Mouse (Mus musculus) heart, adult 2 months (tissue): ENCODE results near the gene Tbc1d22a. TPM values are rescaled to one million over a fixed set of nuclear protein-coding genes. Genes with fewer than 3 reads are reported as not detected.

ENCODE experiments used
- DNase-seq, 2 experiments: peaks; one replicate each; pipeline ENCODE4 v3.0.0; 2021
- H3K27ac ChIP-seq: fragments of 200-600 bp; 2 replicates; pipeline ENCODE4 v1.8.1; 2022
- H3K27me3 ChIP-seq: fragments of 200-500 bp; 2 replicates; pipeline ENCODE4 v1.6.1; 2012; ENCODE audit warnings: mild to moderate bottlenecking, low read length, inconsistent platforms, mixed read lengths; ENCODE audit not compliant: control insufficient read depth, insufficient read depth
- H3K36me3 ChIP-seq: fragments of 200-500 bp; 2 replicates; pipeline ENCODE4 v1.6.1; 2012; ENCODE audit warnings: low read length, inconsistent platforms; ENCODE audit not compliant: control insufficient read depth, insufficient read depth
- H3K4me1 ChIP-seq: fragments of 200-500 bp; 2 replicates; pipeline ENCODE4 v1.6.1; 2011; ENCODE audit warnings: low read length; ENCODE audit not compliant: control insufficient read depth, insufficient read depth
- H3K4me3 ChIP-seq: fragments of 200-600 bp; 2 replicates; pipeline ENCODE4 v1.8.1; 2022
- H3K79me2 ChIP-seq: fragments of 200-500 bp; replicated peaks from 2 replicates; pipeline ENCODE4 v1.6.1; 2012; ENCODE audit warnings: mild to moderate bottlenecking, inconsistent platforms, low read length, moderate library complexity, mixed read lengths; ENCODE audit not compliant: control insufficient read depth, insufficient read depth
- H3K9ac ChIP-seq: fragments of 200-500 bp; 2 replicates; pipeline ENCODE4 v1.6.1; 2012; ENCODE audit warnings: low read depth, mild to moderate bottlenecking, control low read depth, inconsistent platforms, low read length, mixed read lengths
- CTCF ChIP-seq: fragments of 200-600 bp; IDR thresholded peaks from 2 replicates; pipeline ENCODE4 v1.8.1; 2022; ENCODE audit warnings: antibody characterized with exemption, mild to moderate bottlenecking, moderate library complexity
- EP300 ChIP-seq: fragments of 200-500 bp; IDR thresholded peaks from 2 replicates; pipeline ENCODE4 v1.6.1; 2011; ENCODE audit warnings: low read depth, low read length, control low read depth; ENCODE audit not compliant: insufficient read depth
- POLR2A ChIP-seq: fragments of 200-500 bp; IDR thresholded peaks from 2 replicates; pipeline ENCODE4 v1.6.1; 2011; ENCODE audit warnings: mild to moderate bottlenecking, low read depth, low read length, control low read depth; ENCODE audit not compliant: insufficient read depth
- WGBS: fragments of 180-500 bp; shearing (Covaris S2); methylation state at CpG from one replicate; pipeline ENCODE4 v1.1.7; 2018; 5-methylcytosine and 5-hydroxymethylcytosine counted together
- intact Hi-C: fragments of 180-260 bp; cut with DNase I; formaldehyde crosslinking; loops from one replicate; pipeline ENCODE4 v1.15.1; 2025
- polyA plus RNA-seq: library from polyadenylated mRNA; depleted of rRNA; stranded (reverse); fragments of >200 nt; gene quantifications from 2 replicates; pipeline ENCODE4 v1.2.3, GENCODE M21; 2012
- total RNA-seq, 2 experiments: library from RNA; stranded (reverse); gene quantifications; 2 replicates each; pipeline ENCODE4 v1.2.3; 2021

The Tbc1d22a gene
- total and polyA plus RNA-seq, 3 experiments, result 21.8 to 25.6 (median 23.2) TPM

DNA sequence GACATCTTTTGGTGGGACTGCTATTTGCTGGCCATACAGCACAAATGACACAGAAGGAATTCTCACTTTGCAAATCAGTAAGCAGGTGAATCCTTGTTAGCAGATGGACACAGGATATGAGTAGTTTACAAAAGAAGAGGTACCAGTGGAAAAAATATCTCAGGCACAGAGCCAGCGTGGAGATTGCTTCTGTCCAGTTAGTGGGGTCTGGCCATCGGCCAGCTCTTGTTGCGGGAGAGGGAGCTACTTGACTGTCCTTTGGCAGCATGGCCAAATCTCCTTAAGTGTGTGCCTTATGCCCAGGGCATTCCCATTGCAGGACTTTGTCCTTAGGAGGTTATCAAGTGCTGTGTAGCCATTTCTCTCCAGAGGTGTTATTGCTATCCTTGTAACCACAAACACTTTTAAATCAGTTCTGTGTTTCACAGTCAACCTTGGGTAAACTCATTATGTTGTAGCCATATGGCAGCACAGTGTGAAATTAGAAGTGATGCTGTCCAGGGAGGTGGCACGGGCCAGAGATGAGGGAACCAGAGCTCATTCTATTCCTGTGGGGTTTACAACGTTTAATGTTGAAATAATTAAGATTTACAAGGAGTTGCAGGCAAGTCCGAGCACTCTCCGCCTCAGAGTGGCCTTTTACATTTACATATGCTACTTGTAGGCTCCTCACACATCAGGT lies 17.7 kb downstream of the Tbc1d22a start:
- DNase-seq, result no peak
- WGBS, result 40% methylated on average over 7 of the region's 7 CpGs
- Histone ChIP-seq H3K36me3 (no peaks in the 10 kb centered on the region), H3K9ac (no peak overlapping the region), H3K4me1 (peaks cover 12% of the 10 kb centered on the region), H3K4me3 (no peak overlapping the region), H3K79me2 (peaks cover under 1% of the 10 kb centered on the region; the same call in 1 of the 2 replicates), H3K27me3 (no peaks in the 10 kb centered on the region), H3K27ac (no peak overlapping the region)
- intact Hi-C loops, result no loop called here
- no peak for TF ChIP-seq POLR2A
- no peak for TF ChIP-seq EP300
- no peak for TF ChIP-seq CTCF

GRCm38 (mm10) chr15:86234001-86234400 lies 19.7 kb downstream of the Tbc1d22a start:
- TF ChIP-seq POLR2A (no peak), EP300 (no peak), CTCF (no peak)
- no peak overlapping the region for H3K27ac ChIP-seq

GRCm38 (mm10) chr15:86234517-86235441 lies 20.5 kb downstream of the Tbc1d22a start:
- TF ChIP-seq EP300 (0 out of 2 replicates have a peak, but pooled peaks have one; percentile 29), POLR2A (no peak), CTCF (no peak)
- H3K4me1 ChIP-seq, result peaks cover 5% of the 10 kb centered on the region; the same call in 1 of the 2 replicates
- H3K9ac ChIP-seq, result 0 out of 2 replicates have a peak overlapping the region, but pooled peaks have one; percentile 3
- intact Hi-C loops, result no loop called here
- no peaks in the 10 kb centered on the region for H3K27me3 ChIP-seq
- DNase-seq, result peak in 1 of 2 experiments; percentile 74
- no peaks in the 10 kb centered on the region for H3K79me2 ChIP-seq
- no peaks in the 10 kb centered on the region for H3K36me3 ChIP-seq
- H3K4me3 ChIP-seq, result no peak overlapping the region
- H3K27ac ChIP-seq, result peak overlapping the region; percentile 67
- WGBS, result 60% methylated on average over 22 of the region's 22 CpGs

More at GRCm38 (mm10) chr15:86234001-86234400, 19.7 kb downstream of the Tbc1d22a start:
- Histone ChIP-seq H3K4me3 (no peak overlapping the region), H3K36me3 (no peaks in the 10 kb centered on the region), H3K79me2 (no peaks in the 10 kb centered on the region), H3K9ac (no peak overlapping the region), H3K27me3 (no peaks in the 10 kb centered on the region), H3K4me1 (peaks cover 7% of the 10 kb centered on the region)
- intact Hi-C loops, result no loop called here
- no peak for DNase-seq
- WGBS, result 92% methylated on average over 5 of the region's 5 CpGs

- Histone ChIP-seq H3K9ac (no peak overlapping the region), H3K27ac (no peak overlapping the region), H3K36me3 (no peaks in the 10 kb centered on the region), H3K27me3 (no peaks in the 10 kb centered on the region), H3K79me2 (no peaks in the 10 kb centered on the region), H3K4me3 (no peak overlapping the region), H3K4me1 (peaks cover 5% of the 10 kb centered on the region; the same call in 1 of the 2 replicates)
- intact Hi-C loops, result no loop called here
- 0 out of 2 replicates have a peak, but pooled peaks have one; percentile 15 for TF ChIP-seq EP300
- TF ChIP-seq POLR2A, result no peak
- TF ChIP-seq CTCF, result peak; percentile 88
- WGBS, result 42% methylated on average over 4 of the region's 4 CpGs
- DNase-seq, result peak; percentile 50 to 69
Measured at GRCm38 (mm10) chr15:86236252-86236651, 22.0 kb downstream of the Tbc1d22a start.

DNA sequence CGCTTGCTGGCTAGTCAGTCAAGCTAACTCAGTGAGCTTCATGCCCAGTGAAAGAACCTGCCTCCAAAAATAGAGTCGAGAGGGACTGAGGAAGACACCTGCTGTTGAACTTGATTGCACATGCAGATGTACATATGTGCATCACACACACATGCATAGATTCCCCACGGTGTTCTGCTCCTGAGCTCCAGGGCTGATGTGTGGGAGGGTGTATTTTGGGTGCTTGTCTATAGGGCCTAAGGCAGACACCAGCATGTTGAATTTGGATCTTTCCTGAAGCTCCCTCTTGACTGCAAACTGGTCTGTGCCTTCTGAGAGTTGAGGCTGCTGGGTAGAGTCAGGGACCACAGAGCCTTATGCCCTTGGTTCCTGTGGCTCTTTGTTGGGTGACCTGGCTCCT lies 23.8 kb downstream of the Tbc1d22a start:
- peaks cover 3% of the 10 kb centered on the region; the same call in 1 of the 2 replicates for H3K4me1 ChIP-seq
- H3K27me3 ChIP-seq, result no peaks in the 10 kb centered on the region
- no peaks in the 10 kb centered on the region for H3K79me2 ChIP-seq
- no peak overlapping the region for H3K27ac ChIP-seq
- DNase-seq, result no peak
- 92% methylated on average over 3 of the region's 3 CpGs for WGBS
- H3K9ac ChIP-seq, result no peak overlapping the region
- H3K4me3 ChIP-seq, result no peak overlapping the region
- TF ChIP-seq EP300 (no peak), CTCF (no peak), POLR2A (no peak)
- no peaks in the 10 kb centered on the region for H3K36me3 ChIP-seq
- intact Hi-C loops, result no loop called here

DNA sequence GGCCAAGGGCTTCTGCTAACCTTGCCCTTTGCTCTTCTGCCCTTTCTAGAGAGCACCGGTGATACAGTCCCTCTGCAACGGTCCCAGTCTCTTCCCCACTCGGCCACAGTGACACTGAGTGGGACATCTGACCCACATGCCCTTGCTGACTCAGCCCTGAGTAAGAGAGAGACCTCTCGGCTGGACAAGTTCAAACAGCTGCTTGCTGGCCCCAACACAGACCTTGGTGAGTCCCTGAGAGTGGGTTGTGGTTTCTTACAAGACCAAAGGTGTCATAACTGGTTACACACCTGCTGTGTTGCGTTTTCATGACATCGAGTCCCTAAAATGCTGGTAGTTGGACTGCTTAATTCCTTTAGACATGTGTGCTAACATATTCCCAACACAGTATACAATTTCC lies 24.8 kb downstream of the Tbc1d22a start:
- H3K4me3 ChIP-seq, result no peak overlapping the region
- no peak for TF ChIP-seq CTCF
- TF ChIP-seq POLR2A, result no peak
- TF ChIP-seq EP300, result no peak
- 89% methylated on average over 6 of the region's 6 CpGs for WGBS
- H3K4me1 ChIP-seq, result peaks cover 3% of the 10 kb centered on the region; the same call in 1 of the 2 replicates
- H3K27ac ChIP-seq, result no peak overlapping the region
- no peak overlapping the region for H3K9ac ChIP-seq
- no peaks in the 10 kb centered on the region for H3K79me2 ChIP-seq
- H3K36me3 ChIP-seq, result no peaks in the 10 kb centered on the region
- no peaks in the 10 kb centered on the region for H3K27me3 ChIP-seq
- no peak for DNase-seq
- intact Hi-C loops, result no loop called here
